Mouse (Mus musculus) monocyte, adult 2 months (primary cell): ENCODE data around the gene H2-D1.
A peak's percentile ranks its signal among the peaks of the same experiment; 100 is the strongest.
"Not testable (repeated sequence)": the region's sequence is repeated elsewhere in the genome, so short reads cannot be mapped to it uniquely, and the experiment has no call there.

Experiments used
- DNase-seq, 2 experiments: peaks; one replicate each; pipeline ENCODE4 v3.0.0; 2022; ENCODE audit warnings: low spot score in 2 of 2, low read depth in 1 of 2

The H2-D1 gene

DNA sequence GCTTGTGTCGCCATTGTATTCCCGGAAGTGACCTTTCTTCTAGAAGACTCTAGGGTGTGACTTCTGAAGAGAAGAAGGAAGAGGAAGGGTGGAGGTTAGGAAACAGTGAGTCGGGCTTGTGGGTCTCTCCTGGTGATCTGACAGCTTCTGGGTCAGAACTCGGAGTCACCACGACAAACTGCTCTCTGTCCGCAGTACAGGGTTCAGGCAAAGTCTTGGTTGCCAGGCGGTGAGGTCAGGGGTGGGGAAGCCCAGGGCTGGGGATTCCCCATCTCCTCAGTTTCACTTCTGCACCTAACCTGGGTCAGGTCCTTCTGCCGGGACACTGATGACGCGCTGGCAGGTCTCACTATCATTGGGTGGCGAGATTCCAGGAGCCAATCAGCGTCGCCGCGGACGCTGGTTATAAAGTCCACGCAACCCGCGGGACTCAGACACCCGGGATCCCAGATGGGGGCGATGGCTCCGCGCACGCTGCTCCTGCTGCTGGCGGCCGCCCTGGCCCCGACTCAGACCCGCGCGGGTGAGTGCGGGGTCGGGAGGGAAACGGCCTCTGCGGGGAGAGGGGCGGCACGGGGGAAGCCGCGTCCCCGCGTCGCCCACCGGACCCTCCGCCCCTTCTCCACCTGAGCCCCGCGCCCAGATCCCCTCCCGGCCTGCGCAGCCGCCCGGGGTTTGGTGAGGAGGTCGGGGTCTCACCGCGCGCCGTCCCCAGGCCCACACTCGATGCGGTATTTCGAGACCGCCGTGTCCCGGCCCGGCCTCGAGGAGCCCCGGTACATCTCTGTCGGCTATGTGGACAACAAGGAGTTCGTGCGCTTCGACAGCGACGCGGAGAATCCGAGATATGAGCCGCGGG lies at the start of gene H2-D1:
H2-D1 (plus strand) TSS at position 67 of the 859 bp plus-strand sequence.
- peak; percentile 100 for DNase-seq

DNA sequence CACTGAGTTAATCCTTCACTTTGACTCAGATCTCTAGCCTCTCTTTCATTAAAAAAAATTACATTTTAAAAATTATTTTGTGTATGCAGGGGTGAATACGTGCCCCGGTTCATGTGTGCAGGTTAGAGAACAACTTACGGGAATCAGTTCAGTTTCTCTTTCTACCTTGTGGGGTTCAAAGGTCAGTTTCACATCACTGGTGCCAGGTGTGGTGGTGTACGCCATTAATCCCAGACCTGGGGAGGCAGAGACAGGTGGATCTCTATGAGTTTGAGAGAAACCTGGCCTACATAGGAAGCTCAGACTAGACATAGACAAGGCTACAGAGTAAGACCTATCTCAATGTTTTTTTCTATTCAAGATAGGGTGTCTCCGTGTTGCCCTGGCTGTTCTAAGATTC lies 49.5 kb upstream of the H2-D1 start:
- DNase-seq, result no peak

DNA sequence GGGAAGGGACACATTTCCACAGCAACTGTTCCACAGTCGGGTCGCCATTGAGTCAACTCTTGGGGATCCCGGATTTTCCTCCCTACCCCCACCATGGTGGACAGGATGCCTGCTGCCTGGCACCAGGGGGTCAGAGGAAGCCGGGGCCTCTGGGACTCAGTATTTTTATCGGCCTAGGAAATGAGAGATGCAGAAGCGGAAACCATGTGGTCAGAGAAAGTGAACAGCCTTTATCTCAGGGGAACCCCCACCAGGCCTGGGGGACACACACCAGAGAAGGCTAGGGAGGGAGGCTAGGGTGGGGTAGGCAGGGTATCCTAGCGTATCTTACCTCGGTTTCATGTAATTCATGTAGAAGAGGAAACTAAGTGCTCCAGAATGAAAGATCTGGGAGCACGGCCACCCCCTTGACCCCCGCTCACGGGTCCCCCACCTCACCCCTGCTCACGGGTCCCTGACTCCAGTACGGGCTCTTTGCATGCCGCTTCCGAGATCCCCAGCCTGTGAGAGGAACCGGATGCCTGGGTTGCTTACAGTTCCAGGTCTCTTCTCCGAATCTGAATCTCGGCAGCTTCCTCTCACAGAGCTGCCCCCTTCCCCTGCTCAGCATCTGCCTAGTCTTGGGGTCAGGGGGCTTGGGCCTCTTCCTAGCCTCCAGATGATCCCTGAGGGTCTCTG lies 43.9 kb upstream of the H2-D1 start:
- DNase-seq, result no peak

DNA sequence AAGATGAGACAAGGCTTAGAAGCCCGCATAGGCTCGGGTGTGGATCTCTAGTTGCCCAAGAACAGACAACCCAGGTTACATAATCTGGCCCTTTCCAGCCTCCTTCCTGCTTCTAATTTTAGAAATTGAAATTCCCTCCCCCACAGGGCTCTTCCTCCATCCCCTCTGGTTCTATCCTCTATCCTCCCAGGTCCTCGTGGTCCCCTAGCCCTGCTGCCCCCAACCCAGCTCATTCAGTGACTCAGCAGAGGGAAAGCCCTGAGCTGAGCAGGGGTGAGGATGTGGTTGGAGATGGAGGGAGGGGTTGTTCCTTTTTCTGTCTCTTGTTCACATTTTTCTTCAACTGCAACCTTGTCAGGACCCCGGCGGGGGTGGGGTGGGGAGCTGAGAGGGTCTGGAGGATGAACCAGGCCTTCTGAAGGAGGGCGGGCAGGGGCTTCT lies 42.9 kb upstream of the H2-D1 start:
- DNase-seq, result peak in 1 of 2 experiments; percentile 57

DNA sequence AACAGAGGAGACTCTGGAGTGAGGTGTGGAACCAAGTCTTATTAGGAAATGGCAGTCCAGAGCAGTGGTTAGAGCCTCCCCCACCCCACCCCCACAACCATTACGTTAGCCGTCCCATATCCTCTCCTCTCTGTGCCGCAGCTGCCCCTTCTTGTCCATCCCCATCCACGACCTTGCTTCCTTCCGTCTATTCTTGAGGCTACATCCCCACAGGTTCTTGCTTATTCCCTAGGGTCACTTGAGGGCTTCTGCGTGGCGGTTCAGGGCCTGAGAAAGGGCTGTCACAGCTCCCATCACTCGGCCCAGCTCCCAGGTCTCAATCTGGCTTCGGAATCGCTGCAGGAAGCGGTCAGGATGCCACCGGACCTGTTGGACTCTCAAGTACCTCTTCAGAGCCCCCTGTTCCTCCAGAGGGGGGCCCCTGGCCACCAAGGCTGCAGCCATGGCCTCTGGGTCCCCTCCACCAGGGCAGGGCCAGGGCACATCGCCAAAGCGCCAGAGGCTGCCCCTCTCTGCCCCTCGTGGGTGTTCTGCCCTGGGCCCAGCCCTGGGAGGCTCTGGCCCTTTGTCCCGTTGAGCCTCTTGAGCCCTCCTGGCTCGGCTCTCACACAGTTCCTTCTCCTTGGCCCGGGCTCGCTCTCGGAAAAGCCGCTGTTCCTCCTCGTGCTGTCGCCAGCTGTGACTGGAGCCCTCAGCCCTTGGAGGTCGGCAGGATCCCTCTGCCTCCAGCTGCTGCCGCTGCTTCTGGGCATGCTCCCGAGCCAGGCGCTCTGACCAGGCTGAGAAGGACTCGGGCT lies 42.2 kb upstream of the H2-D1 start, which contains the start of gene Gm16181:
Gm16181 (plus strand) TSS at position 679 of the 797 bp plus-strand sequence.
- no peak for DNase-seq

DNA sequence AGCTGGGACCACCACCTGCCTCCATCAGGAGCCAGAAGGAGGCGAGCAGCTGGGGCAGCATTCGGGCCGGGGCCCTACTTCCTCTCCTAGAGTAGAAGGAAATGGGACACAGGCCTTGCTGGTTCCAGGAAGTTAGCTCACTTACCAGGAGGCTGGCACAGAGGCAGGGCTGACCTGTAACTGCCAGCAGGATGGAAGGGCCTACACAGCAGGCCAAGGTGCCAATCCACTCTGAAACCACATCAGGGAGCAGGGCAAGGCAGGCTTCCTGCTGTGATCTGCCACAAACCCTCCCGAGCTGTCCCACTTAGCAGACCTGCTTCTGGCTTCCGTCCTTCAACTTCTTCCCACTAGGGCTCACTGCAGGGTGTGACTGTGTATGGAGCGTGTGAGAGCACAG lies 40.2 kb upstream of the H2-D1 start:
- DNase-seq, result no peak

DNA sequence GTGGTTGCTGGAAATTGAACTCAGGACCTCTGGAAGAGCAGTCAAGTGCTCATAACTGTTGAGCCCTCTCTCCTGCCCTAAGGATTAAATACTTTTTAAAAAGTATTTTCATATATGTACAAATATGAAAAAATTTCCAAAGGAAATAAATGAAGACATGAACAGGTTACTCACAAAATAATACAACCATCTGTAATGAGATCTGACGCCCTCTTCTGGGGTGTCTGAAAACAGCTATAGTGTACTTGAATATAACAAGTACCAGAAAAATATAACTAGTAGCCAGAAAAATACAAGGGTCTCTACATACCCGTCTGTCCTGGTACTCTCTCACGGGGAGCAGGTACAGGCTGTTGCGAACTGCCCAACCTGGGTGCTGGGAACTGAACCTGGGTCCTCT lies 37.9 kb upstream of the H2-D1 start:
- DNase-seq, result no peak

DNA sequence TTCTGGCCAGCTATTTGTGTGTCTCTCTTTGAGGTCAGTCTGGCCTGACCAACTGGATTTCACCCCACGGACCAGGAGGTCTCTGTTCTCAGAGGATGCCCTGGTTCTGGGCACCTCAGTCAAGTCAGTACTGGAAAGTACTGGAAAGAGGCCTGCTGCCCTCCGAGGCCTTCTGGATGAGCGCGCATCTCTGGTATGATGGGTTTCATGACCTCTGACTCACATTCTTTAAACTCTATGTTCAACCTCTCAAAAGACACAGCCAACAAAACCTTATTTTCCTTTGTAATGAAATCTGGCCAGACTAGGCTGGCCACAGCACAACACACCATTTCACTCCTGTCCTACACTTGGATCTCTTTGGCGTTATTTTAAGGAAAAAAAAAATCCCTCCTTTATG lies 37.1 kb upstream of the H2-D1 start:
- no peak for DNase-seq

DNA sequence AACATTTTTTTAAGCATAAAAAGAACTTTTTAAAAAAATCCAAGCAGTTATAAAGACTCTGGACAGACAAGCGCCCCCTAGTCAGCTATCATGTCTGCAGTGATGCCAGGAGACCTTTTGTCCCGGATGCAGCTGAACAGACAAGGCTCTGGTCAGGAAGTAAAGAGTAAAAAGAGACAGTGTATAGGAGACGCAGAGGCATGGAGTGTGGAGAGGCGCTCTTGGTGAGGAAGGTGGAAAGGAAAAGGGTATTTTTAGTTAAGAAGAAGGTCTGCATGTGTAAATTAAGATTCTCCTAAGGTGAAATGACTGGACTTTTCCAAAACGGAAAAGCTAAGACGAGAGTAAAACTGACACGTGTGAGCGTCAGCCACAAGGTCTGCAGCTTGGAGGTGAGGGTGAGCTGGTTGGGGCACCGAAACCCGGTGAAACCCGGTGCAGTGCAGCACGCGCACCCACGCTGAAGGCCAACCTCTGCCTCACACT lies 35.9 kb upstream of the H2-D1 start:
- no peak for DNase-seq

DNA sequence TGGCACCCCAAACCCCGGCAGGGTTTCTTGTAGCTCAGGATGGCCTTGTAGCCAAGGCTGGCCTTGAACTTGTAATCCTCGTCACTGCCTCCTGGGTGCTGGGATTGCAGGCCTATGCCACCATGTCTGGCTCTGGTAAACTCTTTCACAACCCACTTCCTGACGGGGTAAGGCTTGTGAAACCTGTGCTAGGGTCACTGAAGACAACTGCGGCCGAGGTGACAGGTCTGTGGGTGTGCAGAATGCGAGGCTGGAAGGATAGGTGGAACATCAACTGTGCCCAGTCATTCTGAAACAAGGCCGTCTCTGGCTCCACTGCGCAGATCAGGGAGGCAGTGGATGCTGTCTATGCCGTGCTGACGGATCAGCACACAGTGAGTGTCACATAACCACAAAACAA lies 31.5 kb upstream of the H2-D1 start:
- no peak for DNase-seq

DNA sequence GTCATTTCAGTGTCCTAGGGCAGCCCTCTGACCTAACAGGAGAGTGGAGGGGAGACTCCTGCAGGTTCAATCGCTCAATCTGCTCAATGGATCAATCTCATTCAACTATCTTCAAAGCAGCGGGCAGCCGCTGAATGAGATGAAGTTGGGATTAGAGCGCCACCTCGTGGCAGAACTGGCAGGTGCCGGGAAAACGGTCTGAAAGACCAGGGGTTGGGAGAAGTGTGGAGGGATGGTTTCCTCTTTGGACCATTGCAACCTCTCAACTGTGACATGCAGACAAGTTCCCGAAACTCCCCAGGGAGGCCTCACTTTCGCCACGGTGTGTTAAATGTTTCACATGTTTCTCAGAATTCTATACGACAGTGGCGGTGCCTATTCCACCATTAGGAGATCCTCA lies 30.5 kb upstream of the H2-D1 start:
- DNase-seq, result peak in 1 of 2 experiments; percentile 82

DNA sequence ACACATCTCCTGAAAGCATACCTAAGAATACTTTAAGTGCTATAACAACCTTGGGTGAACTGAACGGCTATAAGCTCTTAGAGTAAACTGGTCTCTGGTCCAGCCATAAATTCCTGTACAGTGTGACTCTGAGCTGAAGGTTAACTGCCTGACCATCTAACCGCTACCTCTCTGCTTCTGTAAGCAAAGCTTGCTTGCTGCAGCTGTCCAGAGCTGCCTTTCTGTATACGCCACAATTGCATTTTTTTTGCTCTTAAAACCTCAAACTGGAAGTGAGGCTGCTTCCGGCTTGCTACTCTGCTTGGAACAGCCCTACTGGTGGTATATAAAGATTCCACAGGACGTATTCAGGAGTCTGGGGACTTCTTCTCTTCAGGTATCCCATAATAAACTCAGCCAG lies 29.9 kb upstream of the H2-D1 start:
- DNase-seq, result no peak

DNA sequence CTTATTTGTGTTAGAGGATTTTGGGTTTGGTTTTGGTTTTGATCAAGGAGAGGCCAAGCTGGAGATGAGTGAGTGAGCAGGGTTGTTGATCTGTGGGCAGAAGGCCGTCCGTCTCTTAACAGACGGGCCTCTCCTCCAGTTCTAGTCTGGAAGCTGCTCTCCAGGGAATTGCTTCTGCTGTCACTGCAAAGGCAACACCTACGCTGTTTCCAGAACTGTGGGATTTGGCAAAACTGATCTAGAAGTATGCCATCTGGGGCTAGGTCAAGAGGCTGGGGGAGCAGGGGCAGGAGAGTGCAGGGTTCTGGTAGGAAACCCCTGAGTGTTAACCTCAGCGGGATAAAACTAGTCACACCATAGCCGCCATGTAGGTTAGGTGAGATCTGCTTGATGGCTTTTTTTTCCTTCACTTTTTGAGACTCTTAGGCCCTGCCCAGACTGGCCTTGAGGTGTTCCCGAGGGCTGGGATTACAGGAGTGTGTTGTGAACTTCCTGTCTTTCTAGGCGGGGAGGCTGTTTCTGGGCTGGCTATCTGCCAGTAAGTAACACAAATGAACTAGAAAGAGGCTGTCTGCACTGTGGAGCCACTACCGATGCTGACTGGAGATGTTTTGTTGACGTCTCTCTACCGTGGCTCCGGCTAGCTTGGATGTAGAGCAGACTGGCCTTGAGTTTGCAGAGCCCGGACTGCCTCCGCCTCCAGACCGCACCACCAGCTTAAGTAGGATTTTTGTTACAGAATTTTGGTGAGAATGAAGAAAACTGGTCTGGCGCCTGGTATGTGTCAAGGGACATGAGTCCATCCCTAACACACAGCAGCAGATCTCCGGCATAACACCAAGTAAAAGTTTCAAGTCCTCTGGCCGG lies 29.2 kb upstream of the H2-D1 start, which contains the start of gene Atp6v1g2:
Atp6v1g2 (plus strand) TSS at position 547 of the 867 bp plus-strand sequence.
- no peak for DNase-seq

DNA sequence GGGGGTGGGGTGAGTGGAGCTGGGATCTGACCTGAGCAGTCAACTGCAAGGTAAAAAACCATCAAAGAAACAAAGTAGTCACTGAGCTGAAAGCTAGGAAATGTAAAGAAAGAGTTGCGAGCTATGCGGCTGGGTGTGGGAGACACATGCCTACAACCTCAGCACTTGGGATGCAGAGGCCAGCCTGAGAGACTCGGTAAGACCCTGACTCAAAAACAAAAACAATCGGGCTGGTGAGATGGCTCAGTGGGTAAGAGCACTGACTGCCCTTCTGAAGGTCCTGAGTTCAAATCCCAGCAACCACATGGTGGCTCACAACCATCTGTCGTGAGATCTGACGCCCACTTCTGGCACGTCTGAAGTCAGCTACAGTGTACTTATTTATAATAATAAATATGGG lies 28.4 kb upstream of the H2-D1 start:
- DNase-seq, result not testable (repeated sequence)

DNA sequence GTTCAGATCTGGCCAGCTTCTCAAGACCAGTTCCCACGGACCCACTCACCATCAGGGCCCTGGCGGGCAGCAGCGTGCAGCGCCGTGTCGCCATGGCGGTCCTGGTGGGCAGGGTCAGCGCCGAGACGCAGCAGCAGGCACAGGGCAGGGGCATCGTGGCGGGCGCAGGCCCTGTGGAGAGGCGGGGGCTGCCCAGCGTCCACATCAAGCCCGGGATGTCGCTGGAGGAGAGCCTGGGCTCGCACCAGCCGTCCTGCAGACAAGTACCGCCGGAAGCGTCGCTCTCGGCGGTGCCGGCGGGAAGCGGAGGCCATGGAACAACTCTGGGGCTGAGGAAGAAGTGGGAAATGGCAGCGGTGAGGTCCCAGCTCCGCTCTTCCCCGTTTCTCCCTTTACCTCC lies 27.6 kb upstream of the H2-D1 start:
- DNase-seq, result no peak

DNA sequence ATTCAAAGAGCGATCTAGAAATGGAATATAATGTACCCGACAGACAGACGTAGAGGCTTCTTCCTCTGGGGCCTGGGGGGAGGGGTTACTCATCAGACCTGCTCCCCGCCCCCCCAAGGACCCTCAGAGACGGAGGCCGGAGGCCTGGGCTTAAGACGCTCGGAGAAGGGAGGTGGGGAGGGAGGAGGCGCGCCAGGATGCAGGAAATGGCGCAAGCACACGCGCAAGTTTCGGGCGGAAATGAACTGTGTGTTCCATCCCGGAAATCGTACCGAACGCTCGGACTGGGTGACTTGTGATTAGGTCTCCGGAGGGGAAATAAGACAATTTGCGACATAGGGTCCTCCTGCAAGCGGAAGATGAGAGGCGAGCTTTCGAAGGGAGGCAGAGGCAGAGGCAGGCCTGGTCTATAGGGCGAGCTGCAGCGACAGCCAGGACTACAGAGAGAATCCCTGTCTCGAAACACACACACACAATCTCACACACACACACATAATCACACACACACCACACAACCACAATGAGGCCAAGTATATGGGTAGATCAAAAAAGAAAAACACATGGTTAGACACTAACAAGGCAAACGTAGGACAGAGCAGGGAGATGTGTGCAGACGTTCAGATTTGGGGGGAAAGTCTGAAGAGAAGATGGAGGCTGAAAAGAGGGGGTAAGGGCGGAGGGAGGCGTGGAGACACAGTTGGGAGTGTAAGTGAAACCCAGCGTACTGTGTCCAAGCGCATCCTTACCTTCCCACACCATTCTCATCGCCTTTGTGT lies 26.7 kb upstream of the H2-D1 start, which contains the start of gene Nfkbil1:
Nfkbil1 (minus strand) TSS at position 179 of the 776 bp plus-strand sequence.
- peak; percentile 72 to 80 for DNase-seq

DNA sequence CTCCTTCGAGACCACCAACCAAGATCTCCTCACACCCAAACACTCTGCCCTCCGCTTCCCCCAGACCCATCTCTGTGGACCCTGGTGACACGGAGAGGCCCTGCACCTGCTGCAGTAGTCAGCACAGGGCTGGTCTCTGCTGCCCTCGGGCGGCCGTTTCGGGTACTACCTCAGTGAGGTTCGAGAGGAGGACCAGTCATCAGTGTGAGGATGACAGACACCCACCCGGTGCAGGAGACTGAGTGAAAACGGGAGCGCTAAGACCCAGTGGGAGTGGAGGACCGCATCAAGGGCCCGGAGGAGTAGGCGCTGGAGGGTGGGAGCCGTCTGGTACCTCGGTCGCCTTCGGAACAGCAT lies 26.2 kb upstream of the H2-D1 start:
- DNase-seq, result peak; percentile 87 to 96

DNA sequence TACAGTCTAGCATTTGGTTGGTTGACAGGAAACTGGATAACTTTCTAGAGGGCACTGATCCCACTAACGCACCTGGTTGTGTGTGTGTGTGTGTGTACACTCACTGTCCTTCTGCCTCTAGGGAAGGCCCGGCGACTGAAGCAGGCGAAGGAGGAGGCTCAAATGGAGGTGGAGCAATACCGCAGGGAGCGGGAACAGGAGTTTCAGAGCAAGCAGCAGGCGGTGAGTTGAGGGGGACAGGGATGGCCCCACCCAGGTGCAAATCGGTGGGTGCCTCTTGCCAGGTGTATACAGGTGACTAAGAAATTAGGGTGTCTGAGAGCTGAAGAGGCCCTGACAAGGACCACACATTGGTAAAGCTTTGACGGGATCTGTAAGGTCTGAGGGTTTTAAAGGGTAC lies 25.5 kb upstream of the H2-D1 start:
- no peak for DNase-seq

DNA sequence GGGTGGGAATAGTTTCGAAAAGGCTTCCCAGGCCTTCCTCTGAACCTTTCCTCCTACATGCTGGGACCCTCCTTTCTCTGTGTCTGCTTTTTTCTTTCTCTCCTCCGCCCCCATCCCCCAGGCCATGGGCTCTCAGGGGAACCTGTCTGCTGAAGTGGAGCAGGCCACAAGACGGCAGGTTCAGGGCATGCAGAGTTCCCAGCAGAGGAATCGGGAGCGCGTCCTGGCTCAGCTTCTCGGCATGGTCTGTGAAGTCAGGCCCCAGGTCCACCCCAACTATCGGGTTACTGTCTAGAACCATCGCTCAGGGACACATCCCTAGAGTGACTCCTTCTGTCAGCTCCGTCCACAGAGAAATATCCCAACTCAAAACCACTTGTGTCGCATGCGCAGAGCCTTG lies 25.0 kb upstream of the H2-D1 start:
- DNase-seq, result no peak

DNA sequence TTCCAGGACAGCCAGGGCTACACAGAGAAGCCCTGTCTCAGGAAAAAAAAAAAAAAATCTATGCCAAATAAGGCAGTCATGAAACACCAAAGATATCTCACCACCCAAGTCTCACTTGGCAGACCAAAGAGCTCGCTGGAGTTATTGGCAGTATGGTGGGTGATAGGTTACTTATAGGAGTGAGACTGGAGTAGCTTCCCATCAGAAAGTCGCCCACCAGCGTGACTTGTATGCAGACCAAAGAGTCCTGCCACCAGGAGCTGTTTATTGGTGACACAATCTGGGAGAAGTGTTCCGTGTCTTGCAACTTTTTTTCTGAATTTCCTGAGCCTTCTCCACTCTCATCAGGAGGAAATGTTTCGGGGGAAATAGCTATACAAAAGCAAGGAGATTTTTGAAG lies 22.8 kb upstream of the H2-D1 start:
- no peak for DNase-seq
